Mouse (Mus musculus) testis, adult 2 months (tissue): Measurements from ENCODE around the gene Haus7. TPM values are rescaled to one million over a fixed set of nuclear protein-coding genes. Genes with fewer than 3 reads are reported as not detected.

Experiments
- H3K27ac ChIP-seq: fragments of 200-500 bp; 2 replicates; pipeline ENCODE4 v1.5.1; 2012; ENCODE audit warnings: low read depth, low read length; ENCODE audit not compliant: control insufficient read depth, insufficient read depth
- H3K27me3 ChIP-seq: fragments of 200-500 bp; 2 replicates; pipeline ENCODE4 v1.6.1; 2012; ENCODE audit warnings: mild to moderate bottlenecking, low read length, moderate library complexity; ENCODE audit not compliant: control insufficient read depth, insufficient read depth
- H3K36me3 ChIP-seq: fragments of 200-500 bp; 2 replicates; pipeline ENCODE4 v1.6.1; 2012; ENCODE audit warnings: mild to moderate bottlenecking, low read length; ENCODE audit not compliant: control insufficient read depth, insufficient read depth
- H3K4me1 ChIP-seq: fragments of 200-500 bp; 2 replicates; pipeline ENCODE4 v1.6.1; 2012; ENCODE audit warnings: low read length; ENCODE audit not compliant: control insufficient read depth, insufficient read depth
- H3K4me3 ChIP-seq: fragments of 200-500 bp; 2 replicates; pipeline ENCODE4 v1.5.1; 2012; ENCODE audit warnings: low read depth, mild to moderate bottlenecking, low read length, moderate library complexity, mixed read lengths; ENCODE audit not compliant: control insufficient read depth
- CTCF ChIP-seq: fragments of 200-500 bp; IDR thresholded peaks from 2 replicates; pipeline ENCODE4 v1.5.1; 2012; ENCODE audit warnings: low read depth, mild to moderate bottlenecking, inconsistent platforms, low read length, moderate library complexity; ENCODE audit not compliant: control insufficient read depth, insufficient read depth, insufficient replicate concordance
- POLR2A ChIP-seq: fragments of 200-500 bp; IDR thresholded peaks from 2 replicates; pipeline ENCODE4 v1.6.1; 2012; ENCODE audit warnings: low read depth, mild to moderate bottlenecking, inconsistent platforms, low read length, moderate library complexity; ENCODE audit not compliant: control insufficient read depth
- polyA plus RNA-seq: library from polyadenylated mRNA; depleted of rRNA; stranded (reverse); fragments of >200 nt; gene quantifications from 2 replicates; pipeline ENCODE4 v1.2.3, GENCODE M21; 2012

Gene Haus7
- polyA plus RNA-seq, 1 experiment = 34.0 TPM

DNA sequence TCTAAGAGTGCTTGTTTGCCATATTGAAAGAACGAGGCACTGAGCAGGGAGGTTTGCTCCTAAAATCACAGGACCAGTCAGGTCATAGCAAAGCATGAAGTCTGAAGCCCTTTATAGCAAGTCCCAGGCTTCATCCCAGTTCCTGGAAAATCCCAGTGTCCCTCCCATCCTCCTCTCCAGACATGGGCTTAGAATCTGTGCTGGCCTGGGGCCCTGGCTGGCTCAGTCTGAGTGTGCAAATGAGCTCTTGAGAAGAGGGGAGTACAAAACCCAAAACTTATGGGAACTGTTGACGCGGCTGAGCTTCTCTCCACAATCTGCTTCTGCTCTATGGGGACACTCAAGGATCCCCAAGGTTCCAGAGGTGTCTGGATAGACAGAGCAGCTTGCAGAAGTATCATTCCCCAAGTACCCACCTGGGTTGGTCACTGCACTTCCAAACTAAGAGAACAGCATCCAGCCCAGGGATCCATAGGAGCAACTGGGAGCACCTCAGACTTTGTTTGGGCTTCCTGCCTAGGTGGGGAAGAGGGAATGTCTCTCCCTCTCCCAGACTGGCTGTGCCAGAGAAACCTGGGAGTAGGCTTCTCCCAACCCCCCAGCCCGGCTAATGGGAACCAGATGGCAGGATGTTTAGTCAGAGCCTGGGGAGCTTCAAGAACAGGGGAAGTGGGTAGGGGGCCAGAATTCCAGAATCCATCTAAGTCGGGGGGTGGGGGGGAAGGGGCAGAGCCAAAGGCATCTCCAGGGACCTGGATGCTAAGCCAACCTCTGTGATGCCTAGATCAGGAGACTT, 8.8 kb upstream of the Haus7 start:
- TF ChIP-seq CTCF = no peak
- Histone ChIP-seq H3K4me3 (no peak overlapping the region), H3K4me1 (no peaks in the 10 kb centered on the region; the same call in none of the 2 replicates), H3K27me3 (no peaks in the 10 kb centered on the region), H3K36me3 (no peaks in the 10 kb centered on the region), H3K27ac (0 out of 2 replicates have a peak overlapping the region, but pooled peaks have one; percentile 36)

DNA sequence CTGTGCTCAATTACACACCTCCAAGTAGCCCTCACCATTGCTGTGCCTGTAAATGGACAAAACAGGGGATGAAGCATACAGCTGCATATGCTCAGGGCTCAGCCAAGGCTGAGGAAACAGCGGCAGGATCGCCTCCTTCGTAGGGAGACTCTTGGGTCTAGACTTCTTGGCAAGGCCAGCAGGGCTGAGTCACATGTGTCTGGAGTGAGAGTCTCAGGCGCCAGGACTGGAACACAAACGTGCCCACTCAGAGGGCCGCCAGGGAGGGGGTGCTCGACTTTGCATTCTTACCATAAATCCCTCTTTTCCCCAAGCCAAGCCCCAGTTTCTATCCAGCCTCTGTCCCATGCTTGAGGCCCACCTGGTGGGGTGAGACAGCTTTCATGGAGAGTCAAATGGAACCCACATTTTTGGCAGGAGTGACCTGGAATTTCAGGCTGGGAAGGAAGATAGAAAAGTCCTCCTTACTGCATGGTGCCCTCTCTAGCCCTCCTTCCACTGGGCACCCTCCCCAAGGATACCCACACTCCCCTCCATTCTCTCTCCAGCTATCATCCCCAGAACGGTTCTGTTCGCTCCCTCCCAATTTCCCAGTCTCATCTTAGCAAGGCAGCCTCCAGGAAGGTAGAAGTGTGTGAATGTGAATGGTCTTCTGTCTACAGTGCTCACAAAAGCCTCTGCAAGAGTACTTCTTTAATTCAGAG, 6.8 kb upstream of the Haus7 start:
- Histone ChIP-seq H3K4me1 (no peaks in the 10 kb centered on the region; the same call in none of the 2 replicates), H3K36me3 (no peaks in the 10 kb centered on the region), H3K27me3 (no peaks in the 10 kb centered on the region), H3K27ac (no peak overlapping the region), H3K4me3 (no peak overlapping the region)
- no peak for TF ChIP-seq CTCF
- TF ChIP-seq POLR2A = no peak

DNA sequence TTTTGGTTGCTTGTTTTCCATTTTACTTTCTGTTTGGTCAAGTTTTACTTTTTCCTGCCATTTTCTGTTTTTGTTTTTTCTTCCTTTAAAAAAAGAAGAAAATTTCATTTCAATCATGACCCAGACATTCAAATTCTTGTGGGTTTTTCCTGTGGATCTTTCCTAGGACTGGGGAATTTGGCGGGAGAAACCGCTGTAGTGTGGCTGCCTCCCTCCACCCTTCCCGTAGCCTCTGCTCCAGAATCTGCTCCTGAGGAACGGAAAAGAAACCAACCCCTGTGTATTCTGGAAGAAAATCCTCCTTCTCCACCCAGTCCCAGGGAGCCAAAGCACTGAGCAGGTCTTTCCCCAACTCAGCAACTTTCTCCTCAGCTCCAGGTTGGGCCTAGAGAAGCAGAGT, 1.9 kb upstream of the Haus7 start:
- Histone ChIP-seq H3K4me3 (no peak overlapping the region), H3K36me3 (no peaks in the 10 kb centered on the region), H3K4me1 (no peaks in the 10 kb centered on the region), H3K27me3 (no peaks in the 10 kb centered on the region), H3K27ac (no peak overlapping the region)
- TF ChIP-seq POLR2A (no peak), CTCF (no peak)

DNA sequence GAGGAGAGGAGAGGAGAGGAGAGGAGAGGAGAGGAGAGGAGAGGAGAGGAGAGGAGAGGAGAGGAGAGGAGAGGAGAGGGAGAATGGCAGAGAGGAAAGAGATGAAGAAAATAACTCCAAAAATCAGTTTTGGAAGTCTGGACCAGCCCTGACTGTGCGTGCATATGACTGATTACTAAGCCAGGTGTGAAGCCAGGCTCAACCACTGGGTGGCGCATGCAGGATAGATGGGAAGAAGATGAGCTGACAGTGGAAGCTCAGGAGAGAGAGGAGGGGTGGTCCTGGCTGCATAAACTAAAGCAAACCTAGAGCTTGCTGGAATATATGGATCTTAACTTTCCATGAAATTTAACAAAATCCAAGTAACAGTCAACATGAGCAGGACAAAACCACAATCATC, 6.9 kb downstream of the Haus7 start:
- Histone ChIP-seq H3K4me1 (no peaks in the 10 kb centered on the region), H3K27ac (no peak overlapping the region), H3K4me3 (no peak overlapping the region), H3K27me3 (no peaks in the 10 kb centered on the region), H3K36me3 (no peaks in the 10 kb centered on the region)
- TF ChIP-seq POLR2A = no peak
- peak; percentile 59; the same call in 1 of the 2 replicates for TF ChIP-seq CTCF

DNA sequence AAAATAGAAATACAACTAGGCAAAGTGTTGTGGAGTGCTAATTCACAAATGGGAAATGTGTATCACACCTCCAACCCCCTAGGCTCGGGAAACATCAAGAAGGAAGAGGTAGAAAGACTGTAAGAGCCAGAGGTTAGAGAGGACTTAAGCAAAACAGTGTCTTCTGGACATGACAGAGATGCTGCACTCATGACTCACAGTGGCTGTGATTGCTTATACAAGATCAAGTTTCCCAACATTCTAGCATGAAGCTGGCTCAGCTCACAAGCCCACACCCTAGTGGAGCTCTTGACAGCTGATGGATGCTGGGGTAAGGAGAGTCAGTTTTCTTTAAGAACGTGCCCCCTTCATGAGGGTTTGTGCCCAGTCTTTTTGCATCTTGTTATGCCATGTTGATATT, 17.4 kb downstream of the Haus7 start:
- TF ChIP-seq POLR2A (no peak), CTCF (no peak)

DNA sequence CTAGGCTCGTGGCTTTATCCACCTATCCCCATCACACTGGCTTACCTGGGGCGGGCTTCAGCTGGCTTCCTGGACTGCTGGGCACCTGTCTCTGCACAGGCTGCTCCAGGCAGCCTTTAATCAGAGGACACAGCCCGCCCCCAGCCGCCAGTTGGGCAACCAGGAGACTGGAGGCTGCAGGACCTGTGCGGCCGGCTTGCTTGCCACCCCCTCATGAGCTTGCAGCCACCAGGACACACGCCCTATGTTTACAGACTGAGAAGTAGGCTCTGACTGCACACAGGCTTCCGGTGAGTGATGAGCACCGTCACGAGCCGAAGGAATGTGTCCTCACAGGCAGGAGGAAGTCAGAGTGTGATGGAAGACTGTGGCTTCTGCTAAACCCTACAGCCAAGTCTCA, 23.6 kb downstream of the Haus7 start, which contains the start of gene Trex2:
Gene Trex2, minus strand, starts transcription at position 93 of the 400 bp plus-strand sequence.
- no peaks in the 10 kb centered on the region for H3K36me3 ChIP-seq
- TF ChIP-seq CTCF (no peak), POLR2A (no peak)
- no peak within 1 kb of the TSS for H3K27ac ChIP-seq
- no peak within 1 kb of the TSS for H3K4me3 ChIP-seq
- H3K4me1 ChIP-seq = no peaks in the 10 kb centered on the region
- no peaks in the 10 kb centered on the region for H3K27me3 ChIP-seq

More for the DNA sequence above, 17.4 kb downstream of the Haus7 start:
- no peak overlapping the region for H3K4me3 ChIP-seq
- no peaks in the 10 kb centered on the region for H3K4me1 ChIP-seq
- H3K36me3 ChIP-seq = no peaks in the 10 kb centered on the region
- H3K27ac ChIP-seq = no peak overlapping the region
- H3K27me3 ChIP-seq = no peaks in the 10 kb centered on the region

DNA sequence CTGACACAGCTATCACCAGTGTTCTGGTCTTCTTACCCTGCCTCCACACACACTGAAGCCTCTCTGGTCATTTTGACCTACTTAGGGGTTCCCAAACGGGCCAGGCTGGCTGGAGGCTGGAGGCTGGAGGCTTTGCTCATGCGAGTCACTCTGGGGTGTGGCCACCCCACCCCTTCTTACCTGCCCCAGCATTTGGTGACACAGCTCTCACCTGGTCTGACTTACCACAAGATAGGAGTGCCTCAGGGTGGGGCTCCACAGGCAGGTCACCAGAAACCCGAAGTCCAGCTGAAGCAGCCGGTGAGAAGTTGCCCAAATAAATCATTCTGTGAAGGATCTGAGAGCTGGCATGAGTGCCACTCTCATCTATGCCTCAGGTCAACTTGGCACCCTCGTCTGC, 26.0 kb downstream of the Haus7 start:
- H3K4me1 ChIP-seq = no peaks in the 10 kb centered on the region
- TF ChIP-seq CTCF (no peak), POLR2A (no peak)
- no peak overlapping the region for H3K27ac ChIP-seq
- H3K36me3 ChIP-seq = no peaks in the 10 kb centered on the region
- H3K27me3 ChIP-seq = no peaks in the 10 kb centered on the region
- H3K4me3 ChIP-seq = no peak overlapping the region
